Mouse (Mus musculus): ENCODE results near the gene Tradd. TPM values are rescaled to one million over a fixed set of nuclear protein-coding genes. Genes with fewer than 3 reads are reported as not detected.

Gene Tradd
- polyA plus RNA-seq (2021; fragmentation: Nextera tagmentation): 8.4 and 9.6 TPM in 2 replicates
- long read RNA-seq, experiment 1, partial matches to known transcripts: 3 of 38 reads
- long read RNA-seq, experiment 1, other reads (novel, unspliced or antisense): 29 of 38 reads
- long read RNA-seq, experiment 2, partial matches to known transcripts: 3 of 11 reads
- long read RNA-seq, experiment 2, other reads (novel, unspliced or antisense): 7 of 11 reads

GRCm38 (mm10) chr8:105264024-105264982, at the start of gene Tradd, which contains the start of gene Fbxl8:
Tradd (minus strand) TSS chr8:105264609.
Fbxl8 (plus strand) TSS chr8:105264648.

GRCm38 (mm10) chr8:105305211-105306145, 41.1 kb upstream of the Tradd start, which contains the start of gene Elmo3:
Elmo3 (plus strand) TSS chr8:105305601.

GRCm38 (mm10) chr8:105297511-105298192, 33.2 kb upstream of the Tradd start, which contains the start of gene E2f4:
E2f4 (plus strand) TSS chr8:105297663.

GRCm38 (mm10) chr8:105295895-105296573, 31.6 kb upstream of the Tradd start, which contains the start of gene Exoc3l:
Exoc3l (minus strand) TSS chr8:105296101.

GRCm38 (mm10) chr8:105289805-105290460, 25.5 kb upstream of the Tradd start, which contains the start of gene 4931428F04Rik:
4931428F04Rik (minus strand) TSS chr8:105289864.

GRCm38 (mm10) chr8:105275840-105276239, 11.4 kb upstream of the Tradd start, which contains the start of gene Nol3:
Nol3 (plus strand) TSS chr8:105276140.

GRCm38 (mm10) chr8:105269461-105269947, 5.1 kb upstream of the Tradd start, which contains the start of gene Hsf4:
Hsf4 (plus strand) TSS chr8:105269801.

GRCm38 (mm10) chr8:105254966-105255350, 9.5 kb downstream of the Tradd start, which contains the start of gene B3gnt9:
B3gnt9 (minus strand) TSS chr8:105255153.

GRCm38 (mm10) chr8:105224413-105225271, 39.8 kb downstream of the Tradd start, which contains the start of gene D230025D16Rik:
D230025D16Rik (plus strand) TSS chr8:105225145.

Other genes starting within 250 kb of the Tradd start
- gene Ces3a, start 216.0 kb downstream of the Tradd start, polyA plus RNA-seq (2021; fragmentation: Nextera tagmentation): not detected in 2 replicates
- gene Ces3b, start 180.9 kb downstream of the Tradd start, polyA plus RNA-seq (2021; fragmentation: Nextera tagmentation): not detected in 2 replicates
- not detected in 2 replicates for gene Ces4a, start 132.8 kb downstream of the Tradd start, polyA plus RNA-seq (2021; fragmentation: Nextera tagmentation)
- gene Cbfb, start 93.9 kb downstream of the Tradd start, polyA plus RNA-seq (2021; fragmentation: Nextera tagmentation): 8.5 and 10.8 TPM in 2 replicates
- gene D230025D16Rik, start 39.5 kb downstream of the Tradd start, polyA plus RNA-seq (2021; fragmentation: Nextera tagmentation): 22.2 and 27.3 TPM in 2 replicates
- gene B3gnt9, start 9.5 kb downstream of the Tradd start, polyA plus RNA-seq (2021; fragmentation: Nextera tagmentation): 3.3 and 4.8 TPM in 2 replicates
- 1.7 and 2.3 TPM in 2 replicates for gene Fbxl8, start within 50 bp of the Tradd start, polyA plus RNA-seq (2021; fragmentation: Nextera tagmentation)
- 3.0 and 10.1 TPM in 2 replicates for gene Hsf4, start 5.2 kb upstream of the Tradd start, polyA plus RNA-seq (2021; fragmentation: Nextera tagmentation)
- gene Nol3, start 11.5 kb upstream of the Tradd start, polyA plus RNA-seq (2021; fragmentation: Nextera tagmentation): 24.6 and 25.1 TPM in 2 replicates
- 11.4 and 13.1 TPM in 2 replicates for gene 4931428F04Rik, start 25.3 kb upstream of the Tradd start, polyA plus RNA-seq (2021; fragmentation: Nextera tagmentation)
- gene Exoc3l, start 31.5 kb upstream of the Tradd start, polyA plus RNA-seq (2021; fragmentation: Nextera tagmentation): 3.5 and 4.2 TPM in 2 replicates
- gene E2f4, start 33.1 kb upstream of the Tradd start, polyA plus RNA-seq (2021; fragmentation: Nextera tagmentation): 6.2 and 34.8 TPM in 2 replicates
- 0.30 and 0.51 TPM in 2 replicates for gene Elmo3, start 41.0 kb upstream of the Tradd start, polyA plus RNA-seq (2021; fragmentation: Nextera tagmentation)
- gene Lrrc29, start 61.7 kb upstream of the Tradd start, polyA plus RNA-seq (2021; fragmentation: Nextera tagmentation): 0.59 and 0.69 TPM in 2 replicates
- 107 and 111 TPM in 2 replicates for gene Tmem208, start 61.7 kb upstream of the Tradd start, polyA plus RNA-seq (2021; fragmentation: Nextera tagmentation)
- gene Fhod1, start 83.3 kb upstream of the Tradd start, polyA plus RNA-seq (2021; fragmentation: Nextera tagmentation): 0.18 and 0.25 TPM in 2 replicates
- 2.7 and 6.3 TPM in 2 replicates for gene Slc9a5, start 84.2 kb upstream of the Tradd start, polyA plus RNA-seq (2021; fragmentation: Nextera tagmentation)
- gene Plekhg4, start 108.7 kb upstream of the Tradd start, polyA plus RNA-seq (2021; fragmentation: Nextera tagmentation): not detected in 2 replicates
- not detected in 2 replicates for gene Kctd19, start 148.9 kb upstream of the Tradd start, polyA plus RNA-seq (2021; fragmentation: Nextera tagmentation)
- 0.18 TPM in 1 of 2 replicates, not detected in the other for gene Lrrc36, start 149.0 kb upstream of the Tradd start, polyA plus RNA-seq (2021; fragmentation: Nextera tagmentation)
- gene Tppp3, start 206.9 kb upstream of the Tradd start, polyA plus RNA-seq (2021; fragmentation: Nextera tagmentation): 48.4 and 62.7 TPM in 2 replicates
- 21.7 and 24.6 TPM in 2 replicates for gene Zdhhc1, start 232.3 kb upstream of the Tradd start, polyA plus RNA-seq (2021; fragmentation: Nextera tagmentation)

Data from left cerebral cortex, adult 6 months (tissue).